Mouse (Mus musculus) heart, embryonic 10.5 days (tissue): ENCODE measurements around the gene Rps6kl1. TPM values are rescaled to one million over a fixed set of nuclear protein-coding genes. Genes with fewer than 3 reads are reported as not detected.

Source experiments
- DNase-seq: peaks from one replicate; pipeline ENCODE4 v3.0.0-alpha.2; 2017; ENCODE audit warnings: low spot score
- H3K27ac ChIP-seq: fragments of 300-500 bp; sonication (generic); 2 replicates; pipeline ENCODE4 v1.5.1; 2016; ENCODE audit warnings: mild to moderate bottlenecking
- H3K27me3 ChIP-seq: fragments of 300-500 bp; sonication (generic); 2 replicates; pipeline ENCODE4 v1.6.1; 2016; ENCODE audit warnings: mild to moderate bottlenecking; ENCODE audit not compliant: poor library complexity, insufficient read depth, severe bottlenecking
- H3K36me3 ChIP-seq: fragments of 300-500 bp; sonication (generic); 2 replicates; pipeline ENCODE4 v1.6.1; 2016; ENCODE audit warnings: mild to moderate bottlenecking, moderate library complexity
- H3K4me1 ChIP-seq: fragments of 300-500 bp; sonication (generic); 2 replicates; pipeline ENCODE4 v1.6.1; 2016; ENCODE audit warnings: mild to moderate bottlenecking
- H3K4me3 ChIP-seq: fragments of 300-500 bp; sonication (generic); 2 replicates; pipeline ENCODE4 v1.5.1; 2016; ENCODE audit warnings: mild to moderate bottlenecking, moderate library complexity
- H3K9me3 ChIP-seq: fragments of 300-500 bp; sonication (generic); 2 replicates; pipeline ENCODE4 v1.6.1; 2016; ENCODE audit warnings: mild to moderate bottlenecking, moderate library complexity
- WGBS: fragments of 180-500 bp; shearing (Covaris S2); methylation state at CpG from one replicate; pipeline ENCODE4 v1.1.7; 2016; 5-methylcytosine and 5-hydroxymethylcytosine counted together
- polyA plus RNA-seq: library from polyadenylated mRNA; unstranded; fragments of >200 nt; fragmentation: Nextera tagmentation; extraction: Ambion mirVana; gene quantifications from 2 replicates; pipeline ENCODE4 v1.2.1, GENCODE M21; 2016

Gene Rps6kl1
- polyA plus RNA-seq, 1 experiment from 2014 or later = 1.4 TPM

DNA sequence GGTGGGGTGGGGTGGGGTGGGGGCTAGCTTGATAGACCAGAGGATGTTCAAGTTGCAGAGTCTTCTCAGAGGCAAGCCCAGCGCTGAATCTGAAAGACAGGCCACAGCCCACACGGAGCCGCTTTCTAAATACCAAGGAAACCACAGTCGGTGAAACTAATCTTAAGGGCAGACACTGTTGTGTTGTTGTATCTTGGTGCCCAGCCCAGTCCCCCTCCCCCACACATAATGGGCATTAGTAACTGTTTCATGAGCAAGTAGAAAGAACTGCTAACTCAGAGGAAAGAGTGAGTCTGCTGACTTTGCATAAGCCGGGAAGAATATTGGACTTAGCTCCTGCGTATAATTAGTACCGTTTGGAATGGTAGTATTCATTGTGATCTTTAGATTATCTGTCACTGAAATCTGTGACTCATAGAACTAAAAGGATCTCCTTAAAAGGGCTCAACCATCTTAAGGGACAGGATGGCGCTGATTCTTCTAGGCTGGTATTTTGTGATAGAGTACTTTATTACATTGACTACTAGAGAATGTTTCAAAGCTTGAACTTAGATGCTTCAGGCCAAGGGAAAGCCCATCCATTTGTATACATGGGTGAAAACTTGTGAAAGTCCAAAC lies 24.0 kb downstream of the Rps6kl1 start:
- Histone ChIP-seq H3K4me3 (no peak overlapping the region), H3K4me1 (no peaks in the 10 kb centered on the region), H3K9me3 (no peaks in the 10 kb centered on the region), H3K27me3 (no peaks in the 10 kb centered on the region), H3K27ac (no peak overlapping the region), H3K36me3 (peaks cover 93% of the 10 kb centered on the region)
- DNase-seq = no peak
- WGBS = 86% methylated on average over 8 of the region's 8 CpGs

DNA sequence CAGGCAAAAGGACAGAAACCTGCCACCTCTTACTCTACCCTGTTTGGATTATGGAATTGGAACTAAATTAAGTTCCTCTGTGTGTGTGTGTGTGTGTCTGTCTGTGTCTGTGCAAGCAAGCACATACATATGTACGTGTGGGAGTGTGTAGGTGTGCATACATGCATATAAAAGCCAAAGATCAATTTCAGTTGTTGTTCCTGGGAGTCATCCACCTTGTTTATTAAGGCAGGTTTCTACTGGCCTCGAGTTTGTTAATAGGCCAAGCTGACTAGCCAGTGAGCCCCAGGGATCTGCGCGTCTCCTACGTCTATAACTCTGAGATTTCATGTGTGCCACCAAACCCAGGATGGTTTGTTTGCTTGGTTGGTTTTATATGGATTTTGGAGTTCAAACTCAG lies 26.3 kb downstream of the Rps6kl1 start:
- Histone ChIP-seq H3K27me3 (no peaks in the 10 kb centered on the region), H3K4me3 (no peak overlapping the region), H3K9me3 (no peaks in the 10 kb centered on the region), H3K36me3 (peaks cover 96% of the 10 kb centered on the region), H3K4me1 (no peaks in the 10 kb centered on the region), H3K27ac (no peak overlapping the region)
- no peak for DNase-seq
- WGBS = 90% methylated on average over 5 of the region's 5 CpGs

GRCm38 (mm10) chr12:85123645-85124044 lies 27.4 kb downstream of the Rps6kl1 start:
- H3K27ac ChIP-seq = no peak overlapping the region
- DNase-seq = no peak
- H3K4me1 ChIP-seq = no peaks in the 10 kb centered on the region
- peaks cover 98% of the 10 kb centered on the region for H3K36me3 ChIP-seq
- no peaks in the 10 kb centered on the region for H3K9me3 ChIP-seq
- no peaks in the 10 kb centered on the region for H3K27me3 ChIP-seq
- 88% methylated on average over 11 of the region's 11 CpGs for WGBS
- H3K4me3 ChIP-seq = no peak overlapping the region

DNA sequence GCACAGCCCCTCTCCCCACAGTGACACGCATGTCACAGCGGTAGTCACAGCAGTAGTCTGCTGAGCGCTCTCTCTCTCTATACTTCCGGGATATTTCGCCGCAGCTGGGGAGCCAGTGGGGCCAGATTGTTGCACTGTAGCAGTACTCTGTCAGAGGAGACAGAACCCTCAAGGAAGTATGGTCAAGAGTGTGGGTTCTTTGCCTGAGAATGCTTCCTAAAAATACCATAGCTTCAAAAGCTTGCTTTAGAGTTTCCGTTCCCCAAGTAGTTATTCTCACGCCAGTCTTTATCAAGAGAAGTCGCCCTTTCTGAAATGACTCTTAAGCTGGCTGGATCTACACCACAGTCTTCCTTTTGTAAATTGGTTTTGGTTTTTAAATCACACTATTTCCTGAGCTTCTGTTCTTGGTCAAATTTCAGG lies 27.9 kb downstream of the Rps6kl1 start:
- DNase-seq = no peak
- 90% methylated on average over 9 of the region's 9 CpGs for WGBS
- Histone ChIP-seq H3K27me3 (no peaks in the 10 kb centered on the region), H3K4me3 (no peak overlapping the region), H3K9me3 (no peaks in the 10 kb centered on the region), H3K27ac (no peak overlapping the region), H3K4me1 (no peaks in the 10 kb centered on the region), H3K36me3 (peaks cover 98% of the 10 kb centered on the region)

DNA sequence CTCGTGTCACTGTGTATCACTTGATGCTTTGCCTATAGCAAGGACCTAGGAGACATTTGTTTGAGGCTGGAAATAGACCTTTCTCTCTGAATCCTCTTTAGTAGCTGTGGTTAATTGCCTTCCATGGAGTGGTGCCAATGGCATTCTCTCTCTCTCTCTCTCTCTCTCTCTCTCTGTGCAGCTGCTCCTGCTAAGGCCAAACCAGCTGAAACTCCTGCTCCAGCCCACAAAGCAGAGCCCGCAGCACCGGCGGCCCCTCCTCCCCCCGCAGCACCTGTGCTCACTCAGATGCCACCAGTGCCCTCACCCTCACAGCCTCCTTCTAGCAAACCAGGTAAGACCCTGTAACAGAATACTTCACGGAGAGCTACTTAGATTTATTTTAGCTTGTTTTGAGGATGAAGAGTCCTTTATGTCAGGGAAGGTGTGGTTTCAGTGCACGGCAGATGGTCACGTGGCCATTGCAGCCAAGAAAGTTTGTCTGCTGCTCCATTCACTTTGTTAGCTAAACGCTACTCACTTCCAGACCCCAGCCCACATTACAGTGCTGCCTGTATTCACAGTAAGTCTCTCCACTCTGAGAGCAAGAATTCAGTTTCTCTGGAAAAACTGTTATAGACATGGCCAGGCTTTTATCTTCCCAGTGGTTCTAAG lies 29.1 kb downstream of the Rps6kl1 start:
- H3K4me3 ChIP-seq = no peak overlapping the region
- WGBS = 91% methylated on average over 9 of the region's 9 CpGs
- no peaks in the 10 kb centered on the region for H3K27me3 ChIP-seq
- H3K4me1 ChIP-seq = no peaks in the 10 kb centered on the region
- DNase-seq = no peak
- no peak overlapping the region for H3K27ac ChIP-seq
- peaks cover 91% of the 10 kb centered on the region for H3K36me3 ChIP-seq
- H3K9me3 ChIP-seq = no peaks in the 10 kb centered on the region

- no peak overlapping the region for H3K4me3 ChIP-seq
- H3K4me1 ChIP-seq = peaks cover 22% of the 10 kb centered on the region
- no peaks in the 10 kb centered on the region for H3K27me3 ChIP-seq
- H3K36me3 ChIP-seq = peaks cover 53% of the 10 kb centered on the region
- WGBS = 84% methylated on average over 7 of the region's 7 CpGs
- H3K9me3 ChIP-seq = no peaks in the 10 kb centered on the region
- DNase-seq = no peak
- no peak overlapping the region for H3K27ac ChIP-seq
Measured at GRCm38 (mm10) chr12:85115678-85116077, 35.4 kb downstream of the Rps6kl1 start.

GRCm38 (mm10) chr12:85113917-85114316 lies 37.1 kb downstream of the Rps6kl1 start:
- Histone ChIP-seq H3K9me3 (no peaks in the 10 kb centered on the region), H3K36me3 (peaks cover 36% of the 10 kb centered on the region), H3K27ac (no peak overlapping the region), H3K4me1 (peaks cover 28% of the 10 kb centered on the region), H3K27me3 (no peaks in the 10 kb centered on the region), H3K4me3 (no peak overlapping the region)
- 95% methylated on average over 3 of the region's 3 CpGs for WGBS
- no peak for DNase-seq

DNA sequence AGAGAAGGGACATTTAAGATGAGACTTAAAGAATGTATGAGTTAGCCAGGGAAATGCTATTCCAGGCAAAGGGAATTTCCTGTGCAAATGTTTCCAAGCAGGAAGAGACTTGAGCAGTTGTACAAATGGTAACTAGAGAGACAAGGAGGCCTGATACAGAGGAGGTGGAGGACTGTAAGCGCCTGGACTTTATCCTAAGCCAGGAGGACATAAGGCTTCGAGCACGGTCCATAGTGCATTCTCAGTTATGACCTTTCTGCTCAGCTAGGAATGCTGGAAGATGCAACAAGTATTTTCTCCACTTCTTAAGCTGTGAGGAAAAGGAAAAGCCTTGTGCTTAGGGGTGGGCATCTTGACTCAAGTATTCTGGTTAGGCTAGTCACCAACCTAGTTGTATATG lies 37.7 kb downstream of the Rps6kl1 start:
- H3K27ac ChIP-seq = peak overlapping the region; percentile 3; the same call in 1 of the 2 replicates
- H3K4me1 ChIP-seq = peaks cover 28% of the 10 kb centered on the region
- no peak for DNase-seq
- H3K4me3 ChIP-seq = no peak overlapping the region
- H3K36me3 ChIP-seq = peaks cover 30% of the 10 kb centered on the region
- H3K9me3 ChIP-seq = no peaks in the 10 kb centered on the region
- 81% methylated on average over 3 of the region's 3 CpGs for WGBS
- H3K27me3 ChIP-seq = no peaks in the 10 kb centered on the region

GRCm38 (mm10) chr12:85112550-85113251 lies 38.4 kb downstream of the Rps6kl1 start:
- H3K36me3 ChIP-seq = peaks cover 24% of the 10 kb centered on the region
- H3K4me1 ChIP-seq = peaks cover 28% of the 10 kb centered on the region
- DNase-seq = no peak
- H3K27ac ChIP-seq = peak overlapping the region; percentile 3; the same call in 1 of the 2 replicates
- H3K9me3 ChIP-seq = no peaks in the 10 kb centered on the region
- peak overlapping the region; percentile 98 for H3K4me3 ChIP-seq
- WGBS = 81% methylated on average over 7 of the region's 7 CpGs
- H3K27me3 ChIP-seq = no peaks in the 10 kb centered on the region

- H3K27ac ChIP-seq = peak within 1 kb of the TSS; percentile 98
- H3K36me3 ChIP-seq = peaks cover 16% of the 10 kb centered on the region
- H3K9me3 ChIP-seq = no peaks in the 10 kb centered on the region
- H3K27me3 ChIP-seq = no peaks in the 10 kb centered on the region
- WGBS = under 1% methylated on average over 83 of the region's 83 CpGs
- peaks cover 36% of the 10 kb centered on the region for H3K4me1 ChIP-seq
- DNase-seq = peak; percentile 93
- H3K4me3 ChIP-seq = peak within 1 kb of the TSS; percentile 98
Measured at GRCm38 (mm10) chr12:85110698-85111592, 40.1 kb downstream of the Rps6kl1 start, which contains the start of the genes Prox2 and Dlst. Prox2 (minus strand) TSS chr12:85110759. Dlst (plus strand) TSS chr12:85110833.

DNA sequence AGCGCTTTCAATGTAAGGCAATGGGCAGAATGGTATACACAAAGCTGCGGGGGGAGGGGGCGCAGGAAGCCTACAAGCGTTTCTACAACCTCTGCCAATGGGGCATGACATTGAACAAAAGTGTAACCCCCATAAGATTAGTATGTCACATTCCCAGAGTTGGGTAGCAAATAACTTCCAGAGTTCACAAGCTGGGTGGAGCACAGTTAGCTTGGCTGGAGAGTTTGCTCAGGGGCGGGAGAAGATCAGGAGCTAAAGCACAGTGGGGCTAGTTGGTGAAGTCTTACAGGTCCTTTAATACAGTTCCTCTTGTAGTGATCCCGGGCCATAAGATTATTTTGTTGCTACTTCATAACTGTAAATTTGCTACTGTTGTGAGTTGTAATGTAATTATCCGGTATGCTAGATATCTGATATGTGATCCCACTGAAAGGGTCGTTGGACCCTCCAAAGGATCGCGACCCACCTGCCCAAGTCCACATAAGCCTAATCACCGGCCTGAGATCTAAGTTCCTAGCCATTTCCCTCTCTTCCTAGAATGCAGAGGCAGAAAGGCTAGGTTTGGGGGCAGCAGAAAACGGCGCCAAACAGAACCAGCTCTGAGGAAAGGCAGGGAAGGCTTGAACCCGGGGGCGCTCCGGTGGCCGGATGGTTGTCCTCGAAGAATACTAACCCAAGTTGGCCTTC lies 40.9 kb downstream of the Rps6kl1 start:
- DNase-seq = no peak

DNA sequence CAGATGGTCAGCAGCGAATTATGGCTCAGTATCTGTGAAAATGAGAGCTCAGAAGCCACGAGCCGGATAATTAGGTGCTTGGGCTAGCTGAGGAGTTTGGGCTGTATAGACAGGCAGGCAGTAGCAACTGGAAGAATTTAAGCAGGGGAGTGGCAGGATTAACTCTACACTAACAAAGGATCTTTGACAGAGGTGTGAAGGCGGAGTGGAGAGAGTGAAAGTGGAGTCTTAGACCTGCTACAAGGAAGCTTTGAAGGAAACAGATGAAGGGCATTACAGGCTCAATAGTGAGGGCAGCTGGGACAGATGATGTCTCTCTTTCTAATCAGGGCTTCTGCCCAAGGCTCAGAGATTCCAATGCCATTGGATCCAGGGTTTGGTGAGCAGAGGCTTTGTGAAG lies 41.6 kb downstream of the Rps6kl1 start:
- Histone ChIP-seq H3K36me3 (0 out of 2 replicates have a peak, but pooled peaks cover 2% of the 10 kb centered on the region), H3K27me3 (no peaks in the 10 kb centered on the region), H3K9me3 (no peaks in the 10 kb centered on the region), H3K4me3 (0 out of 2 replicates have a peak overlapping the region, but pooled peaks have one; percentile 19), H3K4me1 (peaks cover 36% of the 10 kb centered on the region), H3K27ac (no peak overlapping the region)
- 44% methylated on average over 4 of the region's 4 CpGs for WGBS
- no peak for DNase-seq

More for the DNA sequence above, 40.9 kb downstream of the Rps6kl1 start:
- no peaks in the 10 kb centered on the region for H3K27me3 ChIP-seq
- 16% methylated on average over 18 of the region's 18 CpGs for WGBS
- peaks cover 8% of the 10 kb centered on the region; the same call in 1 of the 2 replicates for H3K36me3 ChIP-seq
- H3K4me3 ChIP-seq = peak overlapping the region; percentile 98
- peak overlapping the region; percentile 98 for H3K27ac ChIP-seq
- peaks cover 36% of the 10 kb centered on the region for H3K4me1 ChIP-seq
- no peaks in the 10 kb centered on the region for H3K9me3 ChIP-seq
